Mouse (Mus musculus) cerebral cortex, adult 2 months (tissue): ENCODE measurements around the gene Tns3.

Experiments
- WGBS: fragments of 180-500 bp; shearing (Covaris S2); methylation state at CpG from one replicate; pipeline ENCODE4 v1.1.7; 2018; 5-methylcytosine and 5-hydroxymethylcytosine counted together

The Tns3 gene

DNA sequence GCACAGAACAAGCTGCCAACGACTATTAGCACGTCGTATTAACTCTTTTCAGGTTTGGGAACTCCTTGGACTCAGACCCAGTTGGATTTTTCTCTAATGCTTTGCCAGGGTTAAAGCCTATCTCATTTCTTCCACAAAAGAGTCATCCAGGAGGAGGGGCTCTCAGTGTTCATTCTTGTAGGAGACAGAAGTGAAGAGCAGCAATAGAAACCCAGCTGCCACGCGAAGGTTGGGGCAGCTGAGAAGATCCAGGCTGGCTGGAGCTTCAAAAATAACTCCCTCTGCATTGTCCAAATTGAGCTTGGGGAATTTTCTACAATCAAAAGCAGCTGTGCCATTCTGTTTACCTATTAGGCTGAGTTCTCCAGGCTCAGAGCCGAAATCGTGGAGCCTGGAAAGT, 16.3 kb upstream of the Tns3 start:
- 47% methylated on average over 7 of the region's 7 CpGs for WGBS

DNA sequence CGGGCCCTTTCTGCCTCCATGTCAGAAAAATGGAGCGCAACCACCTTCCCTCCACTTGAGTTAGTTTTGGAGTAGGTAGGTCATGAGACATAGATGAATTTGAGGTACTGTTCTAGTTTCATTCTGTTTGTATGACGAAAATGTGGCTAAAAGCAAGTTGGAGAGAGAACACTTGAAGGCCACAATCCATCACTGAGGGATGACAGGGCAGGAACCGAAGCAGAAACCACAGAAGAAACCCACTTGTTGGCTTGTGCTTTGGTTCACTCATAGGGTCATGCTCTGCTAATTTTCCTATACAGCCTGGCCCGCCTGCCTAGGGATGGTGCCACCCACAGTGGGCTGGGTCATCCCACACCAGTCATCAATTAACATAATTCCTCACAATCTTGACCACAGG, 14.9 kb upstream of the Tns3 start:
- 97% methylated on average over 5 of the region's 5 CpGs for WGBS

DNA sequence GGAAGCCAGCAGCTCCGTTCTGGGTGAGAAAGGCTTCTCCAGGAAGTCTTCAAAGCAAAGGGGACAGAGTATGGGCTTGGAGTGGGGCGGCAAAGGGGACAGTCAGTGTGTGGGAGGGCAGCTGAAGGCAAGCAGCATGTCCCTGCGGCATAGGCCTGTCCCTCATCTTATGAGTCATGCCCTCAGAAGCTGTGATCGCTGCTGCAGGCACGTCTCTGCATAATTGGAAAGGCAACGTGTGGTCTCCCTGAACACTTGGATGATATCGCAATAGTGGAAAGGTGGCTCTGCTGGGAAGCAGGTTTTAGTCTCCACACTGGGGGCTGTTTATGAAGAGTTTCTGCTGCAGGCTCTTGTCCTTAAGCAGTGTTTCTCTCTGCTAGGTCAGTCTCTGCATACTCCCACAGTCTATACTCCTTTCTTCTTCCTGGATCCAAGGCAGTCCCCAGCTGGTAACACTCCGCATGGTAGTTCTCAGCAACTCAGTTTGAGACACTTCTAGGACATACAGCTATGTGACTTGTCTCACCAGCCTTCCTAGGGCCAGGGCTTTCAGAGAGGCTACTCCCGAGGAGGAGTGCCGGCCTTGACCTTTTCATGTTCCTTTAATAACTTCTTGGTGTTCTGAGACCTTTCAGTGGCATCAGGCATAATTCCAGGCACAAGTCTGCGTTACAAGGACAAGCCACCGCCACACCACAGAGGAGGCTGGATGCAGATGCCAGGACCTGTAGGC, 14.1 kb upstream of the Tns3 start:
- 79% methylated on average over 12 of the region's 12 CpGs for WGBS

DNA sequence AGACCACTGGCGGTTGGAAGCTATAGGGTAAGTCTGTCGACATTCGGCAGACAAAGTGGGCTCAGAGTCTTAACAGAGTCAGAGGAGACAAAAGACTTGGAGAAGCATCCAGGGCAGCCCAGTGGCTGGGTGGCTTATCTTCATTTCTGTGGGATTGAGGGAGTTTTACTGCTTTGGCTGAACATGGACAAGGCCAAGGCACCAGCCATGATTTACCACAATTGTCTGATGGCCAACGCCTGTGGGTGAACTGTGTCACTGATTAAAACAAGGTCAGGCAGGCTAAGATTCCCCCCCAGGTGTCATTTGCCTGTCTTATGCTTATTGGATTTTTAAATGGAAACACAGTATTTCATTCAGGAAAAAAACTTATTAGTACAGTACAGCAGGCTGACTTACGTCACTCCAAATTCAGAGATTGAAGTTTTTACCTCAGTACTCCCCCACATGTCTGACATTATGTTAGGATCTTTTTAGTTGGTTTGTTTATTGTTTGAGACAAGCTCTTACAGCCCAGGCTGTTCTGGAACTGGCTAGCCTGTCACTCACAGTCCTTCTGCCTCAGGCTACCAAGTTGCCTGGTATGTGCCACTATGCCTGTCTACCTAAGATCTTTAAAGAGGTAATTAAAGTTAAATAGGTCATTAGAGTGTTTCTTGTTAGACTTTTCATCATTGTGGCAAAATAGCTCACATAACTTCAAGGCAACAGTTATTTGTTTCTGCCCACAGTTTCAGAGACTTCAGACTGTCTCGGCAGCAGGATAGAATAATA, 11.6 kb upstream of the Tns3 start:
- 90% methylated on average over 6 of the region's 6 CpGs for WGBS

DNA sequence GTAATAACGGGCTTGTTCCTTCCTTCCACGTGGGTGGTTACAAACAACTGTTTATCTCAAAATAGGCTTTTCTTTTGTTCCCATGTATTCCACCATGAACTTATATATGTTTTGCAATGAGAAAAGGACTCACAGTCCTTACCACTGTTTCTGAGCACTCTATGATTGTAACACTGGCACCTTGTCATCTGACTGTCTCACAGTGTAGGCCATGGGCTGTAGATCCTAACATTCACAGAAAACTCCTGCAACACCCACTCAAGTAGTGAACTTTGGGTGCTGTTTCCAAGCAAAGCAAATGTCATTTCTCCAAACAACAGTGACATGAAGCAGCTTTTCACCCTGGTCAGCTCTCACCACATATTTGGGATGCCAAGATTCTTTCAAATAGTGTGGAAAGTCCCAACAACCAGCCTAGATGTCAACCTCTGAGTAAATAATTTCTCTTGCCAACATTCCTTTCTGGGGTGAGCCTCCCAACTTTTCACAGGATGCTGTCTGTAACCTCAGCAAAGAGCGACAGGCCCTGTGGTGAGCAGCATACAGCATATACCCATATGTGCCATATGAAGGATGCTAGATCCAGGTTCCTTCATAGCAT, 10.3 kb upstream of the Tns3 start:
- 88% methylated on average over 3 of the region's 3 CpGs for WGBS

DNA sequence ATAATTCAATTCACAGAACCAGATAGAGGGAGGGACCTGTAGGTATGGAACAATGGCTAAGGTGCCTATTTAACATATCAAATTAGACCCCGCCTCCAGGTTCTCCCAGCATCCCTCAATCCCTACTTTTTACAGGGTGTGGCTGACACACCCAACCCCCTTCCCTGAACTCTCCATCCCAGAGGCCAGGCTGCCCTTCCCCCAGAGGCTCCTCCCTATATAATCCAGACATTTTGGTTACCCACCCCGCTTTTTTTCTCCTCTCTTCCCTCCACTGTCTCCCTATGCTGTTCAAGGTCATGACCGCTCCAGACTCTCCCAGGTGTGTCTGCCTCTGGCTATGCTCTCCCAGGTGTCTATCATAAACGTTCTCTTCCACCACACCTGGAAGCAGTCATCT, 7.4 kb upstream of the Tns3 start:
- 90% methylated on average over 4 of the region's 4 CpGs for whole genome bisulfite sequencing

DNA sequence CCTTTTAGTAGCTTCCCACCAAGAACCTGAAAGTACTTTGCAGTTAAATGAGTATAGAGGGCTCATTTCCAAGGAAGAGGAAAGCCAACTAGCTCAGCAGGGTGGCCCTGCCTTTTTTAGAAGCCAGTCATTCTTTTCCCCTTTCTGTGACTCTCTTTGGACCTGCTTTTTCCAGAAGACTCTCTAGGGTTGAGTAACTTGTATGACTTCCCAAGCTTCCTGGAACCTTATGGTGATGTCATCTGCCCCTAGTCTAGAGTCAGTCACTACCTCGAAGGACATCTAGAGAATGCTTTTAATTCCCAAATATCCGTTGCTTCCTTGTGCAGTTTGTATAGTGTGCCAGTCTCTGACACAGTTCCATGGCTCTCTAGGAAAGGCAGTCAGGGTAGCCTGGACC, 4.8 kb upstream of the Tns3 start:
- WGBS: 48% methylated on average over 2 of the region's 2 CpGs

DNA sequence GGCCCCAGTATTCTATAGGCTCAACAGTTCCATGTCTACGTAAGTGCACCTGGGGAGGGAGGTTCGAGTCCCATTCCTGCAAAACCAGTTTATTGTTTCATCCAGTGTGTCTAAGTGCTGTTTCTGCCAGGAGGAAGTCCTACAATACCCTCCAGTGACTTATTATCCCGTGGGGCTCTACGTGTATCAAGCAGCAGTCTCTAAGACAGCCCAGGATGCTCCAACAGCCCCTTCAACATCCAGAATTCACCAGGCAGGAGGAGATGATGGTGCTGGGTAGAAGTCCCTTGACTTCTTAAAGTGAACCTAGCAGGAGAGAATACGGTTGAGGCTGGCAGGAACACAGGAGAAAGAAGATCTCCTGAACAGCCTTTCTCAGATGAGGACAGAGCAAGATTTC, 462 bp upstream of the Tns3 start:
- WGBS: 66% methylated on average over 5 of the region's 5 CpGs

DNA sequence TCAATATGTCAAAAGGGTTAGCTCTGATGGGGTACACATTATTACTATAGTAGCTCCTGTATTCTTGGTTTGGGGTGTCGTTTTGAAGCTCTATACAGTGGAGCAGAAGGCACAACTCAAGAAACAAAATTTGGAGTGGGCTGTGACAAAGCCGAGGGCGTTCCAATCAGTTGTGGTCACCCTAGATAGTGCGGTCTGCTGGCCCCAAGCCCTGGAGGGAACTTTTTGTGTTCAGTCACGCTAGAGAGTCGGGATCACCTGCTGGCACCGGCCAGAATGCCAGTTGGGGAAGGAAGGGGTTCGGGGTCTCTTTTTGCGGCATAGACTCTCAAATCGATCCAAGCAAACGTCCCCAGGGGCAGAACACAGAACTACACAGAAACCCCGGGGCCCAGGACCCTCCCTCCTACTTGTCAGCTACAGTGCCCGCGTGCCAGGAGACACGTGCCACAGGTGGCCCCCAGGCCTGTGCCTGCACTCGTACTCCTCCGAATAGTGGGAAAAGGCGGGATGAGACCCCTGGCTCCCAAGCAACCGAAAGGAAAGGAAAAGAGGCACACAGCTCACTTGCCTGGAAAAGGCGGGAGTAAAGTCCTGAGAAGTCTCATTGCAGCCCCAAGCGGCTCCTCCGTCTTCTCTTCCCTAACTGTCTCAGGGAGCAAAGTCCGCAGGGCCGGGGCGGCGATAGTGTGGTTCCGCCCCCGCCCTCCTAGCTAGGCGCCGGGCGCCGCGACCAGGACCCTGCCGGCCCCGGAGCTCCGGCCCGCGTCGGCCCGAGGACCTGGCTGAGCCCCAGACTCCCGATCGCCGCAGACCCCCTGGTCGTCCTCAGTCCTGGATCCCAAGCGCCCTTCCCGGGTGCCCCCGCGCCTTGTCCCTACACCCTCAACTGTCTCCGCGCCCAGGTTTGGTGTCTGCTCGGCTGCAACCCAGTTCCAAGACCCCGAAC, 617 bp downstream of the Tns3 start:
- WGBS: 4% methylated on average over 52 of the region's 52 CpGs

DNA sequence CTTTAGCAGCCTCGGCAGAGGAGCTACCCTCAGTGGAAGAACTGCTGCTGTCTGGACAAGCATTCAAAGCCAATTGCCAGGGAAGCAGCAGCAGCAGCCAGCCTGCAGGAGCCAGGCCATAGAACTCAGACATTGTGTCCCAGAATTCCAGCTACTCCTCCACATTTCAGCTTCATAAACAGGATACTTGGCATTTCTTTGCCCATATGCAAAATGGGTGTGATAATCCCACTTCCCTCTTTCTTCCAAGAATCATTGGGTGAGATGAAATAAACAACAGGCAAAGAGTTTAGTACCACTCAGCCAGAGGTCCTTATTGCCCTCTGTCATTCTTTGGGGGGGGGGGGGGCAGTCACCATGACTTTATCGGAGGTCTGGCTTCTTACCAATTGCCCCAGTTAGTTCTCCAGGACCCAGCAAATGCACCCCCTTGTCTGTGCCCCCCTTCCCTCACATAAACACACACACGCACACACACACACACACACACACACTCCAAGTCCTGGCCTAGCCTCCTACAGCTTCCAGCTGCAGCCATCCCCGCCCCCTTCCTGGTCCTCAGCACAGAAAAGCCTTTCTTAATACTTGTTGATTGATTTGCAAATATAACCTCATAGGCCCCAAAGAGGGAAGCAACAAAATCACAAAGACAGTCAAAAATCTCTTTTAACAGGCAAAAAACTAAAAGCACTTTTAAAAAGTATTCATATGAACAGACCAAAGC, 1.5 kb downstream of the Tns3 start:
- whole genome bisulfite sequencing: 61% methylated on average over 4 of the region's 4 CpGs

DNA sequence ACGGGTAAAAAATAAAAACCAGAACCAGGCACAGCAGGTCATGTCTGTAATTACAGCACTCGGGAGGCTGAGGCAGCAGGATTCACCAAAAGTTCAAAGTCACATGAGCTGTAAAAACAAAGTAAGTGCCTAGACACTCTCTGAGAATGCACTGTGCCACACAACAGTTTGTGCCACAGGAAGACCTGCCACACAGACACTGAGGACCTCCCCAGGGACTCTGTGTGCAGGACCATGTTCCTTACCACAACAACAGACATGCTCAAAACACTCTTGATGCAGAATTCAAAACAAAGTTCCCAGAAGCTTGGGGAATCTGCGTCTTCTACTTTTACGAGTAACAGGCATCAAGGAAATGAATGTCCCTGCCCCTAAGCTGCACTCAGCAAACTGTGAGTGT, 3.4 kb downstream of the Tns3 start:
- 87% methylated on average over 4 of the region's 4 CpGs for WGBS

DNA sequence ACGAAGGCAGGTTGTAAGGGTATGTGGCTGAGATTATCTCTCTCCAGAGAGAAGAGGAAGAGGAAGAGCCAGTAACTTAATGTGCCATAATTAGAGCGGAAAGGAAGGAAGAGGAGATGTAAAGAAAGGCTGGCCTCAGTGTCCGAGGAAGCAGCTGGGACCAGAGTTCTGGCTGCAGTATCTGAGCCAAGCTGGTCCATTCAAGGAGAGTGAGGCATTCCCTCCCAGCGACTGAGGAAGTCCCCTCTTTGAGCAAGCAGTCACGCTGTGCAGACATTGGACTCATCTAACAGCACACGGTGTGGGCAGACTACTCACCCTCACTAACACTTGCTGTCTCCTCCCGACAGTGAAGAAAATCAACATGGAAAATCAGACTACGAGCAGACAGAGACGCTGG, 4.5 kb downstream of the Tns3 start:
- WGBS: 40% methylated on average over 9 of the region's 9 CpGs

DNA sequence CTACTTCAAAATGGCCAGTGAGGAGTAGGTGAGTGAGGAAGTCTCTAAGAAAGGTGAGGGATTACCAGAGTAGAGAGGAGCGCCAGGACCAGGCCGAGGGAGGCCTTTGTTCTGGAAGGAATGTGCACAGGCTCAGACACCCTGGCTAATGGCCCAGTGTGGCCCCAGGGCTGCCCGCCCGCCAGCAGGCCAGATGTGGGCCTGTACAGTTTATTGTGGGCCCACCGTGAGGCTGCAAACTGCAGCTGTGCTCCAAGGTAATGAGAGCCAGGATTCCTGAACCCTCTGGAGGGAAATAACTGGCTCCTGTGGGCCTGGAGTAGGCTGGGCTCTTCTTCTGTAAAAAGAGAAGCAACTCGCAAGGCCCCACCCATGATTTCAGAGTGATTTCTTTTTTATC, 5.3 kb downstream of the Tns3 start:
- WGBS: 79% methylated on average over 6 of the region's 6 CpGs

DNA sequence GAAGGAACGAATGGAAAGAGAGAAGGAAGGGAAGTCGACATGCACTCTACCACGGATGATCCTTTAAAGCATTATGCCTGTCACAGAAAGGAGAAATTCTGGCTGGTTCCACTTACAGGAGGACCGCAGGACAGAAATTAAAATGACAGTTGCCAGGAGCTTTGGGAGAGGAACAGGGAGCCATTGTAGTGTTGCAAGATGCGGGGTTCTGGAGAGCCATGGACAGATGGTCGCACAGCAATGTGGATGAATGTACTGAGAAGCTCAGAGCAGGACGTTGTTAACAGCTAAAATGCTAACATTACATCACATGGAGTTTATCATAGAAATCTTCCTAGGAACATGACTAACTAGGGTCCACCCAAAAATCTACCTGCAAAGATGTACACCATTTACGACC, 6.8 kb downstream of the Tns3 start:
- 59% methylated on average over 8 of the region's 8 CpGs for WGBS

DNA sequence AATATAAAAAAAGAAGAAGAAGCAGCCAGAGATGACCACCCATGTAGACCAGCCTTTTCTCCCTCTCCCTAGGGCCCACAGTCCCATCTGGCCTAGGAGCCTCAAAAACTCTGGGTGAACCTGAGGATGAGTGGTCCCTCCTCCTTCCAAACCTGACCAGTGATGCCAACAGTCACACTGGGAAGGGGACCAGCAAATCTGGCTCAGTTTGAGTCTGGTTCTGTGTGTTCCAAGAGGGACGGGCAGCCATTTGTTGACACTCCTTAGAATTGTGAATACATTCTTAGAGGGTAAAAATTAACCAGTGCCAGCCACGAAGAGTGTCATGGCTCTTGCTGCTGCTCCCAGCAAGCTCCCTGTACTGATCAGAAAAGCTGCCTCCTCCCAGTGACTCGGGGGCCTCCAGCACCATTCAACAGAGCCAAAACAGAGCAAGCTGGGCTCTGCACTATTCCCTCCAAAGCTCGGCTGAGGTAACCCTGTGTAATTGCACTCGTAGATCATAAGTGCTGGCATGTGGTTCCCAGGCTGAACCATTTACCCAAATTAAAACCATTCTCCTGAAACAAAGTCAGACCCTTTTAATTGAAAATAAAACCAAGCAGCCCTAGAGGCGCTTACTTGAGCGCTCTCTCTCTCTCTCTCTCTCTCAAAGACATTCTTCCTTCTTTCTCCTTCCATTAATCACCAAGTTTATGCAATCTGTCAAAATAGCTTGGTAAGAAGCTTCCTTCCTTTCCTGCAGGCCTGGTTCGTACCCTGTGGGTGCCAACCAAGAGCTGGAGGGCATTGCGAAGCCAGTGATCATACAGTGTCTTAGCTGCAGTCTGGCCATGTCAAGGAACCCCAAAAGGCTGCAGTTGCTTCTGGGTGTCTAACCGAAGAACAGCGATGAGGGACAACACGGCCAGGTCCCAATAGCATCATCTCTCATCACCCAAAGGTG, 7.6 kb downstream of the Tns3 start:
- WGBS: 82% methylated on average over 12 of the region's 12 CpGs

DNA sequence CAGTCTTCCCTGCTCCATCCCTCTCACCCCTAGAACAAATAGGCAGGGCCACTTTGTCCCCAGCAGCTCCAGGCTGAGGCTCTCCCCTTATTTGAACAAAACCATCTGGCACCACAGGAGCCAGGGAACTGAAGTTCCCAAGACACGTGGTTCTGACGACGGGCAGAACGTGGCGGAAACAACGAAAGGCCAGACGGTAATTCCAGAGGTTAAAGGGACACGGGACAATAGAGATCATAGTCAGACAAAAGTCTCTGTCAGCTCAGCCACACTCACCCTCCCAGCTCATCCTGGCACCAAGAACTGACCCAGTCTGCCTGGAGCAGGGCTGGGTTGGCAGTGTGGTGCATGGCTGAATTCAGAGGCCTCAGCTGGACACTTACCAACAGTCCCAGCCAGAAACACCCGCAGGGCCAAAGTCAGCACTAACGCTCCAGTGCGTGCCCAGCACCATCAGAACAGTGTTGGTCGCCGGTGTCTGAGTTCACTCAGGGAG, 10.5 kb downstream of the Tns3 start:
- WGBS: 52% methylated on average over 13 of the region's 13 CpGs

DNA sequence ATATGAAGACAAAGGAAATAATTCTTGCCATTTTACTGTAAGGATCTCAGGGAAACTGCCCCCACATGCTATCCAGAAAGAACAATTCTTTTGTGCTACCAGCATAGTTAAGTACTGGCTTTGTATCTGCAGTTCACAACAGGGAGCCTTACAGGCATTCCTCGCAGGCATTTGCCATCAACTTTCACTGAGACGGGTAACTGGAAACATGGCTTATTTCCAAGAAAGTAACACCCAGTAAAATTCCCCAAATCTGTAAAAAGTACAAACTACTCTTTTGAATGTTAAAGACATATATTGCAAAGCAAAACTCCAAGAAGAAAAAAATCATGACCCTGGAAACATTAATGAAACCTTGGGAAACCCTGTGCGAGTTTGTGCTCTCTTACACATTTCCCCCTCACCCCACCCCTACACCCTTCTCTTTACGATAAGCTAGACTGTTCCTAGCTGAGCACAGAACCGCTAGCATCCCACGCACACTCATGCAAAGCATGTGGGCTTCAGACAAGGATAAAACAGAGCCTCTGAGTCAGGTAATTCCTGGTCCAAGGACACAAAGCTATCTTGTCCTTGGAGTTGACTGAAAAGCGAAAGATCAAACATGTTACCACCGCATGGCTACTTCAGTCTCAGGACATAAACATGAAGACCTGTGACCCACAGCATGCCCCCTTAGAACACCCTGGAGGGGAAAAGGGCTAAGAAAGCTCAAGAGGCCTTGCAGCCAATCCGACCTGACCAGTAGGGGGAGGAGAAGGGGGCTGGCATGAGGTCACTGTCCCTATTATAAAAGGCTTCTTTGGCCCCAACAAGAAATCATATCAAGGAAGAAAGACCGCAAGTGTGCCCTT, 11.3 kb downstream of the Tns3 start:
- WGBS: 51% methylated on average over 10 of the region's 10 CpGs

DNA sequence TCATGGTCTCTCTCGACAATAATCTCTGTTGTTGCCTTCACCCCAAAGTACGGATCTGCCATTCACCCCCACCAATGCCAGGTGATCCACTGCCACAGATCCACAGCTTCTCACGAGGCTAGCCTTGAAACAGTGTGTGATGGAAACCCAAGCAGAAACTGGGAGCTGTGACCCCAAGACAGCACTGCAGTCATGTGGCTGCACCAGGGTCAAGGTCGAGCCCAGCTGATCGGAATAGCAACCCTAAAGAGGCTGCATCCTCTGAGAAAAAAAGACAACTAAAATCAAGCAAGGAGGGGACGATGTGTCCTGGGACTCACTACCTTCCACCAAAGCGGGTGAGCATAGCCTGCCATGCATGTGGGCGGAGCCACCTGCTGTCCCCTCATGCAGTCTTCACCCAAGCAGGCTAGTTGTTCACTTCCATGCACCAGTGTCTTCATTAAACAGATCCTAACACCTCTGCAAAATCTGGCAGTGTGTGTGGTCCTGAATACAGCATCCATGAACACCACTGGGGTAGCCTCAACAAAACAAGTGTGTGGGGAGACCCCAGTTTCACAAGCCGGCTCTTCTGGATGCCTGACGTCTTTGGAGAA, 12.1 kb downstream of the Tns3 start:
- 79% methylated on average over 10 of the region's 10 CpGs for WGBS
